Mouse (Mus musculus) megakaryocyte-erythroid progenitor cell, adult 5-6 weeks (primary cell): Measurements from ENCODE around the gene C1qtnf1. TPM values are rescaled to one million over a fixed set of nuclear protein-coding genes. Genes with fewer than 3 reads are reported as not detected.

Source experiments
- ATAC-seq: replicated peaks from 2 replicates; pipeline ENCODE4 v1.8.0; 2016; ENCODE audit warnings: mild to moderate bottlenecking, inconsistent platforms; ENCODE audit not compliant: severe bottlenecking, poor library complexity, low FRiP score, low TSS enrichment
- total RNA-seq, 2 experiments: library from RNA; stranded (forward) in 1 of 2; stranded (reverse) in 1 of 2; fragments of 200-1000, 215-1000 nt in 1 of 2; fragments of >200 nt in 1 of 2; fragmentation: Nextera tagmentation in 1 of 2; gene quantifications; 2 replicates each; pipeline ENCODE4 v1.2.3; 2014 to 2017

Gene C1qtnf1
- total RNA-seq, 2 experiments from 2014 or later: not detected

- ATAC-seq: no peak
These were observed 60.3 kb downstream of the C1qtnf1 start for GRCm38 (mm10) chr11:118488191-118488906.

GRCm38 (mm10) chr11:118488907-118489270, 60.9 kb downstream of the C1qtnf1 start:
- no peak for ATAC-seq

- peak; percentile 71 for ATAC-seq
These were observed 62.7 kb downstream of the C1qtnf1 start for GRCm38 (mm10) chr11:118490566-118491218.

- ATAC-seq: no peak
These were observed 63.2 kb downstream of the C1qtnf1 start for GRCm38 (mm10) chr11:118491230-118491629.

GRCm38 (mm10) chr11:118493458-118493857, 65.5 kb downstream of the C1qtnf1 start:
- no peak for ATAC-seq

- no peak for ATAC-seq
These were observed 66.2 kb downstream of the C1qtnf1 start for GRCm38 (mm10) chr11:118494001-118494737.

GRCm38 (mm10) chr11:118495065-118495464, 67.1 kb downstream of the C1qtnf1 start:
- ATAC-seq: no peak

GRCm38 (mm10) chr11:118496066-118496689, 68.2 kb downstream of the C1qtnf1 start:
- ATAC-seq: no peak

Other genes starting within 250 kb of the C1qtnf1 start
- 6.8 and 14.3 TPM in 2 replicates for gene Cyth1, start 179.6 kb upstream of the C1qtnf1 start, total RNA-seq (2014; fragmentation: Nextera tagmentation)
- 11.2 and 17.7 TPM in 2 replicates for gene Cyth1, start 179.6 kb upstream of the C1qtnf1 start, total RNA-seq (2017)
- 39.5 and 44.6 TPM in 2 replicates for gene Usp36, start 138.0 kb upstream of the C1qtnf1 start, total RNA-seq (2014; fragmentation: Nextera tagmentation)
- gene Usp36, start 138.0 kb upstream of the C1qtnf1 start, total RNA-seq (2017): 16.6 and 17.1 TPM in 2 replicates
- gene Cep295nl, start 85.7 kb upstream of the C1qtnf1 start, total RNA-seq (2014; fragmentation: Nextera tagmentation): 0.81 and 2.2 TPM in 2 replicates
- 1.2 TPM in 2 replicates for gene Cep295nl, start 85.7 kb upstream of the C1qtnf1 start, total RNA-seq (2017)
- 4.4 and 8.0 TPM in 2 replicates for gene Timp2, start 72.5 kb upstream of the C1qtnf1 start, total RNA-seq (2014; fragmentation: Nextera tagmentation)
- 9.3 and 9.5 TPM in 2 replicates for gene Timp2, start 72.5 kb upstream of the C1qtnf1 start, total RNA-seq (2017)
- 174 and 211 TPM in 2 replicates for gene Lgals3bp, start 26.1 kb upstream of the C1qtnf1 start, total RNA-seq (2014; fragmentation: Nextera tagmentation)
- 112 and 174 TPM in 2 replicates for gene Lgals3bp, start 26.1 kb upstream of the C1qtnf1 start, total RNA-seq (2017)
- 23.9 and 24.7 TPM in 2 replicates for gene Cant1, start 9.1 kb upstream of the C1qtnf1 start, total RNA-seq (2014; fragmentation: Nextera tagmentation)
- 7.3 and 11.3 TPM in 2 replicates for gene Cant1, start 9.1 kb upstream of the C1qtnf1 start, total RNA-seq (2017)
- gene Engase, start 48.6 kb downstream of the C1qtnf1 start, total RNA-seq (2014; fragmentation: Nextera tagmentation): 13.5 and 13.7 TPM in 2 replicates
- 6.1 and 10.7 TPM in 2 replicates for gene Engase, start 48.6 kb downstream of the C1qtnf1 start, total RNA-seq (2017)